Mouse (Mus musculus) Patski (cell line): Measurements from ENCODE around the gene Pabpc1l. TPM values are rescaled to one million over a fixed set of nuclear protein-coding genes. Genes with fewer than 3 reads are reported as not detected.
"Not testable (repeated sequence)": the region's sequence is repeated elsewhere in the genome, so short reads cannot be mapped to it uniquely, and the experiment has no call there.

ENCODE experiments used
- ATAC-seq: fragments of 100-300 bp; one replicate; pipeline ENCODE4 v1.8.0; 2021
- CTCF ChIA-PET: fragments of 350-600 bp; sonication (Branson Sonifier 250); formaldehyde crosslinking; loops from one replicate; lab custom pipeline; 2022; ENCODE audit warnings: inconsistent platforms; lab: Charles Lee
- POLR2A ChIA-PET: fragments of 350-600 bp; sonication (Branson Sonifier 250); formaldehyde crosslinking; loops from one replicate; lab custom pipeline; 2022; ENCODE audit warnings: antibody characterized with exemption, inconsistent platforms; lab: Charles Lee
- DNase-seq: peaks from one replicate; pipeline ENCODE4 v3.0.0-alpha.2; 2011; ENCODE audit warnings: low read depth, low spot score
- H3K27me3 ChIP-seq: fragments of 371-371 bp; one replicate; pipeline ENCODE4 v1.5.1; 2021
- CTCF ChIP-seq: fragments of 100-300 bp; IDR thresholded peaks from one replicate; pipeline ENCODE4 v1.5.1; 2021
- in situ Hi-C: fragments of 300-500 bp; cut with MboI; formaldehyde crosslinking; loops from 3 replicates; pipeline ENCODE4 v1.11.1; 2018; ENCODE audit warnings: low pct_unique_long_range_greater_than_20kb, mixed read lengths
- polyA plus RNA-seq: library from polyadenylated mRNA; unstranded; gene quantifications from one replicate; pipeline ENCODE4 v1.2.3, GENCODE M21; 2021

The Pabpc1l gene
- polyA plus RNA-seq, 1 experiment from 2014 or later, result 0.60 TPM

- ChIA-PET POLR2A (no interaction called here), CTCF (no interaction called here)
- in situ Hi-C loops, result no loop called here
- no peak for ATAC-seq
- DNase-seq, result no peak
- TF ChIP-seq CTCF, result no peak
- no peaks in the 10 kb centered on the region for H3K27me3 ChIP-seq
Observed at GRCm38 (mm10) chr2:164036520-164037019, 11.3 kb downstream of the Pabpc1l start.

- in situ Hi-C loops, result no loop called here
- POLR2A ChIA-PET, result no interaction called here
Observed at GRCm38 (mm10) chr2:164038407-164039028, 13.3 kb downstream of the Pabpc1l start.

GRCm38 (mm10) chr2:164040949-164041348 lies 15.7 kb downstream of the Pabpc1l start:
- no peak for DNase-seq
- ChIA-PET POLR2A (interaction anchor here (0.6 kb wide), 1 partner anchor 65 kb away, joined by 3 read pairs; no protein-coding TSS in a partner anchor), CTCF (no interaction called here)
- H3K27me3 ChIP-seq, result no peaks in the 10 kb centered on the region
- TF ChIP-seq CTCF, result no peak
- in situ Hi-C loops, result no loop called here
- ATAC-seq, result no peak

More at GRCm38 (mm10) chr2:164038407-164039028, 13.3 kb downstream of the Pabpc1l start:
- no peak for TF ChIP-seq CTCF
- no peak for ATAC-seq
- CTCF ChIA-PET, result no interaction called here
- no peaks in the 10 kb centered on the region for H3K27me3 ChIP-seq
- DNase-seq, result no peak

- ATAC-seq (no peak), DNase-seq (no peak)
- ChIA-PET CTCF (no interaction called here), POLR2A (interaction anchor here (0.6 kb wide), 2 partner anchors 65 to 476 kb away, joined by 3 to 4 read pairs; no protein-coding TSS in a partner anchor)
- in situ Hi-C loops, result no loop called here
- TF ChIP-seq CTCF, result no peak
- no peaks in the 10 kb centered on the region for H3K27me3 ChIP-seq
Observed at GRCm38 (mm10) chr2:164041523-164041922, 16.3 kb downstream of the Pabpc1l start.

GRCm38 (mm10) chr2:164047197-164047690 lies 22.0 kb downstream of the Pabpc1l start:
- no peak for DNase-seq
- ATAC-seq, result no peak
- ChIA-PET CTCF (no interaction called here), POLR2A (no interaction called here)
- no peaks in the 10 kb centered on the region for H3K27me3 ChIP-seq
- in situ Hi-C loops, result no loop called here
- TF ChIP-seq CTCF, result no peak

GRCm38 (mm10) chr2:164053767-164054166 lies 28.5 kb downstream of the Pabpc1l start:
- no peak for DNase-seq
- ChIA-PET CTCF (no interaction called here), POLR2A (interaction anchor here (0.6 kb wide), 1 partner anchor 181 kb away, joined by 5 read pairs; no protein-coding TSS in a partner anchor)
- no peaks in the 10 kb centered on the region for H3K27me3 ChIP-seq
- TF ChIP-seq CTCF, result no peak
- in situ Hi-C loops, result no loop called here
- ATAC-seq, result no peak

GRCm38 (mm10) chr2:164054671-164055070 lies 29.4 kb downstream of the Pabpc1l start:
- ATAC-seq, result no peak
- in situ Hi-C loops, result no loop called here
- ChIA-PET POLR2A (no interaction called here), CTCF (no interaction called here)
- H3K27me3 ChIP-seq, result no peaks in the 10 kb centered on the region
- DNase-seq, result no peak
- no peak for TF ChIP-seq CTCF

- POLR2A ChIA-PET, result no interaction called here
- TF ChIP-seq CTCF, result no peak
- in situ Hi-C loops, result no loop called here
- CTCF ChIA-PET, result no interaction called here
- ATAC-seq (no peak), DNase-seq (no peak)
- H3K27me3 ChIP-seq, result no peaks in the 10 kb centered on the region
Observed at GRCm38 (mm10) chr2:164059634-164060235, 34.5 kb downstream of the Pabpc1l start.

GRCm38 (mm10) chr2:164070142-164070764 lies 45.0 kb downstream of the Pabpc1l start, which contains the start of gene Stk4:
Stk4 (plus strand) TSS chr2:164070322.
- POLR2A ChIA-PET, result interaction anchor here (0.6 to 1.6 kb wide), 5 partner anchors 9 to 412 kb away, joined by 3 to 4 read pairs (median 3); no protein-coding TSS in a partner anchor
- no peak for DNase-seq
- in situ Hi-C loops, result no loop called here

GRCm38 (mm10) chr2:164070765-164071436 lies 45.7 kb downstream of the Pabpc1l start, which contains the start of gene Tomm34:
Tomm34 (minus strand) TSS chr2:164071169.
- ATAC-seq (peak; percentile 82), DNase-seq (peak; percentile 57)
- ChIA-PET CTCF (interaction anchor here (1.5 kb wide), 1 partner anchor 16 kb away, joined by 5 read pairs; no protein-coding TSS in a partner anchor), POLR2A (interaction anchor here (0.6 to 1.6 kb wide), 3 partner anchors 9 to 411 kb away, joined by 3 to 4 read pairs (median 3); no protein-coding TSS in a partner anchor)
- in situ Hi-C loops, result no loop called here
- TF ChIP-seq CTCF, result no peak
- H3K27me3 ChIP-seq, result no peaks in the 10 kb centered on the region

More at GRCm38 (mm10) chr2:164070142-164070764, 45.0 kb downstream of the Pabpc1l start, which contains the start of gene Stk4:
- no peak for TF ChIP-seq CTCF
- ATAC-seq, result peak; percentile 5
- no peaks in the 10 kb centered on the region for H3K27me3 ChIP-seq
- CTCF ChIA-PET, result interaction anchor here (1.5 kb wide), 1 partner anchor 16 kb away, joined by 5 read pairs; no protein-coding TSS in a partner anchor

- ATAC-seq, DNase-seq, in situ Hi-C loops, H3K27me3 ChIP-seq: not testable (repeated sequence)
- ChIA-PET CTCF (interaction anchor here (1.5 kb wide), 1 partner anchor 15 kb away, joined by 5 read pairs; no protein-coding TSS in a partner anchor), POLR2A (interaction anchor here (1.0 to 1.6 kb wide), 2 partner anchors 8 to 37 kb away, joined by 3 read pairs; no protein-coding TSS in a partner anchor)
Observed at GRCm38 (mm10) chr2:164071437-164071820, 46.2 kb downstream of the Pabpc1l start.
